Mouse (Mus musculus): Measurements from ENCODE around the gene Prtg. TPM values are rescaled to one million over a fixed set of nuclear protein-coding genes. Genes with fewer than 3 reads are reported as not detected.
A peak's percentile ranks its signal among the peaks of the same experiment; 100 is the strongest.

Prtg gene
- polyA plus RNA-seq, 1 experiment: not detected

GRCm38 (mm10) chr9:72808176-72808575 lies 1.5 kb downstream of the Prtg start:
- peak overlapping the region; percentile 86 for H3K4me3 ChIP-seq (ENCODE audit: insufficient read depth, low read length)
- H3K27ac ChIP-seq (ENCODE audit: insufficient read depth, low read depth, low read length): no peak overlapping the region
- H3K4me1 ChIP-seq (ENCODE audit: control insufficient read depth, insufficient read depth, low read length): no peaks in the 10 kb centered on the region
- no peak for TF ChIP-seq POLR2A (IDR thresholded peaks at IDR 0.05; ENCODE audit: borderline replicate concordance, low read depth, low read length)
- TF ChIP-seq CTCF (IDR thresholded peaks at IDR 0.05; ENCODE audit: low read depth, low read length): no peak

DNA sequence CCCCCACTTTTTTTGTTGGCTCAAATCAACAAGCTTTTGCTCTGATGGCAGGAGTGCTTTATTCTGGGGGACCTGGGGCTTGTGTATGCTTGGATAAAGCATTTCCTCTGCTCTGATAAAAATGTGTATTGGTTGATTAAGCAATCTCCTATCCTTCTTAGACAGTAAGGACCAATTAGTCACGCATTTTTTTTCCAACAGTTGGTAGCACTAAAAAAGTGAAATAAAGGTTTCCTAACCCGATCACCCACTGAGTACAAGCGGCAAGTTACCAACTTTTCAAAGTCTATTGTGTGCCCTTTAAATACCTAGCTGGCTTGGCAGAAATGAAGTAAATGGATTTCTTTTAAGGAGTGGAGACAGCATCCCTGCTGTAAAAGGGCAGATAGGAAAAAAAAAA lies 1.9 kb downstream of the Prtg start:
- no peak overlapping the region for H3K27ac ChIP-seq (ENCODE audit: insufficient read depth, low read depth, low read length)
- no peaks in the 10 kb centered on the region for H3K4me1 ChIP-seq (ENCODE audit: control insufficient read depth, insufficient read depth, low read length)
- no peak overlapping the region for H3K4me3 ChIP-seq (ENCODE audit: insufficient read depth, low read length)
- TF ChIP-seq CTCF (IDR thresholded peaks at IDR 0.05; ENCODE audit: low read depth, low read length): no peak
- TF ChIP-seq POLR2A (IDR thresholded peaks at IDR 0.05; ENCODE audit: borderline replicate concordance, low read depth, low read length): no peak

- Histone ChIP-seq H3K27ac (ENCODE audit: insufficient read depth, low read depth, low read length) (no peak overlapping the region), H3K4me1 (ENCODE audit: control insufficient read depth, insufficient read depth, low read length) (no peaks in the 10 kb centered on the region), H3K4me3 (ENCODE audit: insufficient read depth, low read length) (no peak overlapping the region)
- TF ChIP-seq CTCF (IDR thresholded peaks at IDR 0.05; ENCODE audit: low read depth, low read length) (no peak), POLR2A (IDR thresholded peaks at IDR 0.05; ENCODE audit: borderline replicate concordance, low read depth, low read length) (no peak)
Observed at GRCm38 (mm10) chr9:72809077-72809476, 2.4 kb downstream of the Prtg start.

DNA sequence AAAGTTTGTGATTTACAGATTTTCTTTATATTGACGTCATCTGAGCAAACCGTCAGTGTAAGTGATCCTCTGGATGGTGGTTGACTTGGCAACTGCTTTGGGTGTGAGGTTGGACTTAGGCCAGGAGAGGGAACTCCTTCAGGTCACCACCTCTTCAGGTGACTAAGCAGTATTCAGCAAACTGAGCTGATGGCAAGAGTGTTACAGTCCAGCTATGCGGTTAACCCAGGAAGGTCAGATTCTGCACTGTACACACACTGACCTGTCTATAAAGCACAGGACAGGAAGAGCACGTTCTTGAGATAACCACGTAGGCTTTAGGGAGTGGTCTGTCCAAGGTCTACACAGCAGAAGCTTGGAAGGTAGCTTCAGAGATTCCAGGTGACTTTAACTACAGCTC lies 3.9 kb downstream of the Prtg start:
- TF ChIP-seq CTCF (IDR thresholded peaks at IDR 0.05; ENCODE audit: low read depth, low read length): no peak
- TF ChIP-seq POLR2A (IDR thresholded peaks at IDR 0.05; ENCODE audit: borderline replicate concordance, low read depth, low read length): no peak
- no peaks in the 10 kb centered on the region for H3K4me1 ChIP-seq (ENCODE audit: control insufficient read depth, insufficient read depth, low read length)
- H3K4me3 ChIP-seq (ENCODE audit: insufficient read depth, low read length): no peak overlapping the region
- no peak overlapping the region for H3K27ac ChIP-seq (ENCODE audit: insufficient read depth, low read depth, low read length)

DNA sequence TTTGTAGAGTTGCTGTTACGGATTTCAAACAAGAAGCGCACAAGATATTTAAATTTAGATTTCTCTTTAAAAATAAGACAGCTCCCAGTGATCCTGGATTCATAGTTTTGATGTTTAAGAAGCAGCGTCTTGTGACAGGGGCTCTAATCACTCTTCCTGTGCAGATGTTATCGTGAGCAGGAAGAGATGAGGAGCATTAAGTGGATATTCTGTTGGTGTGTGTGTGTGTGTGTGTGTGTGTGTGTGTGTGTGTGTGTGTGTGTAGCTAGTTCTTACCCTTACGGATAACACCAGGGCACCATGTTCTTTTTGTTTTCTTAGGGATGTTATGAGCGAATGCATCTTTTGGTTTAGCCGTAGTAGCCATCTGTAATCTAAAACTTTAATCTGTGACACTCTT lies 5.4 kb downstream of the Prtg start:
- TF ChIP-seq CTCF (IDR thresholded peaks at IDR 0.05; ENCODE audit: low read depth, low read length): no peak
- no peak for TF ChIP-seq POLR2A (IDR thresholded peaks at IDR 0.05; ENCODE audit: borderline replicate concordance, low read depth, low read length)
- no peak overlapping the region for H3K27ac ChIP-seq (ENCODE audit: insufficient read depth, low read depth, low read length)
- H3K4me1 ChIP-seq (ENCODE audit: control insufficient read depth, insufficient read depth, low read length): no peaks in the 10 kb centered on the region

GRCm38 (mm10) chr9:72812594-72813570 lies 6.2 kb downstream of the Prtg start:
- TF ChIP-seq CTCF (IDR thresholded peaks at IDR 0.05; ENCODE audit: low read depth, low read length) (no peak), POLR2A (IDR thresholded peaks at IDR 0.05; ENCODE audit: borderline replicate concordance, low read depth, low read length) (no peak)
- Histone ChIP-seq H3K27ac (ENCODE audit: insufficient read depth, low read depth, low read length) (no peak overlapping the region), H3K4me3 (ENCODE audit: insufficient read depth, low read length) (no peak overlapping the region), H3K4me1 (ENCODE audit: control insufficient read depth, insufficient read depth, low read length) (no peaks in the 10 kb centered on the region)

More for the DNA sequence above, 5.4 kb downstream of the Prtg start:
- no peak overlapping the region for H3K4me3 ChIP-seq (ENCODE audit: insufficient read depth, low read length)

DNA sequence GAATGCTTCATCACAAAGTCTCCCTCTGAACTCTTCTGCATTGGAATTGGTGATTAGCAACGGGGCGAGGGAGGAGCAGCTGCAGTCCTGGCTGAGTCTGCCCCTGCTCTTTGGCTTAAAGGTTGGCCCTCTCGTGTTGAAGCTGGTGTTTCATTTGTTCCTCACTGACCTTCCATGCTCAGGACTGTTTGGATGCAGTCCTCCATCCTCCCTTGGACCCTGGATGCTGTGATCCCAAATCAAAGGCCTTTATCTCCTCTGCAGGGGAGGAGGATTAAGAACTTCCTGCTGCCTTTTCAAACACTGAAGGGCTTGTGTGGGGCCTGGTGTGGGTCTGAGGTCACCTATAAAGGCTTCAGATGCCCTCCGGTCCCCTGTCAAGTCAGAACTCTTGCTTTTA lies 18.8 kb downstream of the Prtg start:
- Histone ChIP-seq H3K27ac (ENCODE audit: insufficient read depth, low read depth, low read length) (no peak overlapping the region), H3K4me1 (ENCODE audit: control insufficient read depth, insufficient read depth, low read length) (peaks cover 3% of the 10 kb centered on the region), H3K4me3 (ENCODE audit: insufficient read depth, low read length) (no peak overlapping the region)
- TF ChIP-seq CTCF (IDR thresholded peaks at IDR 0.05; ENCODE audit: low read depth, low read length) (no peak), POLR2A (IDR thresholded peaks at IDR 0.05; ENCODE audit: borderline replicate concordance, low read depth, low read length) (no peak)

DNA sequence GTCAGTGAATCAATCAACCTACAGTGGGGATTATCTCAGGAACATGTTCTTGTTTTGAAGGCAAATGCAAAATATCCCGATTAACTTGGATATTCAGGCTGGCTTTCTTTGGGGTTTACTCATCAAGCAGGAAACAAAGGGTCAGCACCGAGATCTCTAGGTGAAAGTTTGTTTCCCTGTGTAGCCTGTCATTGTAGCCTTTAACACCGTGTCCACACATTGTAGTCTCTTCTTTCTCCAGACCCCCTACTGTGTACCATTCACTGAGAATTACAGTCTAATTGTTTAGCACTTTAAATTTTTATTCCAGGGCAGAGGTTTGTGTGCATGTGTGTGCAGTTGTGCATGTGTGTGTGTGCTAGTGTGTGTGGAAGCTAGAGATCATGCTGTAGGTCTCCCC lies 19.3 kb downstream of the Prtg start:
- Histone ChIP-seq H3K4me3 (ENCODE audit: insufficient read depth, low read length) (no peak overlapping the region), H3K27ac (ENCODE audit: insufficient read depth, low read depth, low read length) (no peak overlapping the region), H3K4me1 (ENCODE audit: control insufficient read depth, insufficient read depth, low read length) (peaks cover 3% of the 10 kb centered on the region)
- no peak for TF ChIP-seq CTCF (IDR thresholded peaks at IDR 0.05; ENCODE audit: low read depth, low read length)
- no peak for TF ChIP-seq POLR2A (IDR thresholded peaks at IDR 0.05; ENCODE audit: borderline replicate concordance, low read depth, low read length)

DNA sequence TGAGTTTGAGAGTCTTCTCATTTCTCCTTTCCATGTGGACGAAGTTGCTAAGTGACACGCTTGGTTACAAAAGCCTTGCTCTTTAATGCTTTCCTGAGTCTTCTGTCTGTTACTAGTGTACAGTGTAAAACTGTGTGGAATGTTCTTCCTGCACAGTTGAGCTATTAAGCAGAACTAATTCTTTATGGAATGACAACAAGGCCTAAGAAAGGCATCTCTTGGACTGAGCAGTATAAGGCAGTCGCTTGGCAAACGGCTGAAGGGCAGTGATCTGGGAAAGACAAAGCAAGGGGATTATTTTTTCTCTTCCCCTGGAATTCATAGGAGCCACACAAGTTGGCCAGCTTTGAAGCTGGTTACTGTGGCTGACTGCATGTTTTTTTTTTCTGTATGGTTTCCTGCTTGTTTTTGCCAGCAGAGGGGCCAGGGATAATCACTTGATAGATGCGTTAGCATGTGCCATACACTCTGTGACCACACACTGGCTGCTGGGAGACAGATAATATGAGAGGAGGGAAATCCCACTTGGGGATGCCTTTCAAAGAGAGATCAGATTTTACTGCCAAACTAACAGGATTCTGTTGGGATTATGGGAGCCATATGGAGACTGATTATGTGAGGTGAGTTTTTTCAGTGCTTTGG lies 22.1 kb downstream of the Prtg start:
- Histone ChIP-seq H3K27ac (ENCODE audit: insufficient read depth, low read depth, low read length) (no peak overlapping the region), H3K4me3 (ENCODE audit: insufficient read depth, low read length) (no peak overlapping the region), H3K4me1 (ENCODE audit: control insufficient read depth, insufficient read depth, low read length) (peaks cover 3% of the 10 kb centered on the region)
- TF ChIP-seq POLR2A (IDR thresholded peaks at IDR 0.05; ENCODE audit: borderline replicate concordance, low read depth, low read length) (no peak), CTCF (IDR thresholded peaks at IDR 0.05; ENCODE audit: low read depth, low read length) (no peak)
